Mouse (Mus musculus) lung, adult 2 months (tissue): ENCODE results near the gene Tsr1. TPM values are rescaled to one million over a fixed set of nuclear protein-coding genes. Genes with fewer than 3 reads are reported as not detected.
A peak's percentile ranks its signal among the peaks of the same experiment; 100 is the strongest.

ENCODE experiments used
- DNase-seq: peaks from one replicate; pipeline ENCODE4 v3.0.0; 2022
- H3K4me1 ChIP-seq: fragments of 200-500 bp; 2 replicates; pipeline ENCODE4 v1.6.1; 2011; ENCODE audit warnings: low read length; ENCODE audit not compliant: control insufficient read depth, insufficient read depth
- H3K4me3 ChIP-seq: fragments of 200-500 bp; replicated peaks from 2 replicates; pipeline ENCODE3; 2011; ENCODE audit warnings: low read depth, mild to moderate bottlenecking, control low read depth, low read length; ENCODE audit errors: extremely low read depth
- CTCF ChIP-seq: fragments of 200-500 bp; IDR thresholded peaks from 2 replicates; pipeline ENCODE4 v1.5.1; 2011; ENCODE audit warnings: mild to moderate bottlenecking, low read length, control low read depth; ENCODE audit not compliant: insufficient read depth
- POLR2A ChIP-seq: fragments of 200-500 bp; IDR thresholded peaks from 2 replicates; pipeline ENCODE4 v1.6.1; 2011; ENCODE audit warnings: low read depth, mild to moderate bottlenecking, control low read depth, low read length, borderline replicate concordance; ENCODE audit errors: extremely low read depth
- WGBS: fragments of 180-500 bp; shearing (Covaris S2); methylation state at CpG from one replicate; pipeline ENCODE4 v1.1.7; 2018; 5-methylcytosine and 5-hydroxymethylcytosine counted together
- polyA plus RNA-seq: library from polyadenylated mRNA; depleted of rRNA; stranded (reverse); fragments of >200 nt; gene quantifications from 2 replicates; pipeline ENCODE4 v1.2.3, GENCODE M21; 2012; rRNA removed

Gene Tsr1
- polyA plus RNA-seq: 7.1 and 7.5 TPM in 2 replicates

DNA sequence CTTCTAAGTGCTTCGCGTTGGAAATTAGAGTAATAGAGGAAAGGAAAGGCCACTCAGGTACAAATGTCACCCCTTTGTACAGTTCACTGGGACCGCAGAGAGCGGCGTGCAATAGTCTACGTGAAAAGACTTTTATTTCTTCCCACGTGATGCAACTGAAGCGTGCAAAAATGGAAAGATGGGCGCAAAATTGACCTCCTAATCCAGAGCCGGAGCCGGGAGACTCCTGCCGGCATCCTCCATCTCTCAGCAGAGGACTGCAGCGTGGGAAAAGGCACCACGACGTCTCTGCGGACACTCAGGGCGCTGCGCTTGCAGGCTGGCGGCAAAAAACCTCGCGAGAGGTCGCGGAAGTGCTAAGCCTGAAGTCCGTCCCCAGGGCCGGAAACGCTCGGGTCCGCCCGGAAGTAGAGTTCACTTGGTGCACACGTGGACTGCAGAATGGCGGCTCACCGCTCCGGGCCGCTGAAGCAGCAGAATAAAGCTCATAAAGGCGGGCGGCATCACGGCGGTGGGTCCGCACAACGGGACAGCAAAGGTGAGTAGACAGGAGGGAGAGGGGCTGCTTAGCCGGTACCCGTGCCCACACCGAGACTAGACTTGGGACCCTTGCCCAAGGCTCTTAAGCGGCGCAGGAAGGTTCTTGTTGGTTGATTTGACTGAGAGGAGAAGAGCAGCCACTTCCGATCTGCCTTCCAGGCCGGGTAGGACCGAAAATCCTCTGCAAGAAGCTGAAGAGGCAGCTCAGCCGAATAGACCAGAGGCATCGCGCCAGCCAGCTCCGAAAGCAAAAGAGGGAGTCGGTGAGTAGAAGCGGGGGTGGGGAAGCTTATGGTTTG is at the start of gene Tsr1:
Tsr1 (plus strand) TSS at position 394 of the 839 bp plus-strand sequence.
- peak; percentile 86 for DNase-seq
- under 1% methylated on average over 54 of the region's 54 CpGs for WGBS

GRCm38 (mm10) chr11:74850998-74851661 is 46.7 kb upstream of the Tsr1 start:
- Histone ChIP-seq H3K4me3 (no peak overlapping the region), H3K4me1 (no peaks in the 10 kb centered on the region)
- 84% methylated on average over 14 of the region's 14 CpGs for WGBS
- DNase-seq: no peak
- TF ChIP-seq POLR2A: no peak
- TF ChIP-seq CTCF: no peak

More for the DNA sequence above, at the start of gene Tsr1:
- no peak for TF ChIP-seq CTCF
- peak; percentile 74; the same call in 1 of the 2 replicates for TF ChIP-seq POLR2A
- Histone ChIP-seq H3K4me3 (peak within 1 kb of the TSS; percentile 87), H3K4me1 (peaks cover 5% of the 10 kb centered on the region; the same call in 1 of the 2 replicates)

- no peak for DNase-seq
- H3K4me1 ChIP-seq: no peaks in the 10 kb centered on the region
- 87% methylated on average over 9 of the region's 9 CpGs for WGBS
- no peak for TF ChIP-seq POLR2A
- no peak for TF ChIP-seq CTCF
- H3K4me3 ChIP-seq: no peak overlapping the region
These were observed 40.1 kb upstream of the Tsr1 start for GRCm38 (mm10) chr11:74857756-74858155.

DNA sequence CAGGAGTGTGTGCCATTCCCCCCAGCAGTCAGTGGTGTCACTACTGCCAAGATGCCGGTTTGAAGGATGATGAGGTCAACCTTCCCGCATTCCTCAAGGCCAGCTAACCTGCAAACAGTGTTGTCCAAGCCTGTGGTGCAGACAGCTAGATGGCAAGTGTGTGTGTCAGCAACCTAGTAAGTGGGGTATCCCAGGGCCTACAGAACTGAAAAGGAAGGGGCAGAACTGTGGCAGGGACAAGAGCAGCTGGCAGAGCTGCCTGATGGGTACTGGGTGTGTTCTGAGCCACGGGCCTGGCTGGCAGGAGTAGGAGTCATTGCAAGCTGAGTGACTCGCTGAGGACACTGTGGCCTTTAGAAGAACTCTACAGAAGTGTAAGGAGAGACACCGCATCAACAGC is 35.7 kb upstream of the Tsr1 start:
- TF ChIP-seq POLR2A: no peak
- no peak for TF ChIP-seq CTCF
- 72% methylated on average over 5 of the region's 5 CpGs for WGBS

GRCm38 (mm10) chr11:74863471-74863870 is 34.4 kb upstream of the Tsr1 start:
- H3K4me3 ChIP-seq: no peak overlapping the region

More for the DNA sequence above, 35.7 kb upstream of the Tsr1 start:
- no peak overlapping the region for H3K4me3 ChIP-seq
- H3K4me1 ChIP-seq: peaks cover 7% of the 10 kb centered on the region; the same call in 1 of the 2 replicates
- no peak for DNase-seq

DNA sequence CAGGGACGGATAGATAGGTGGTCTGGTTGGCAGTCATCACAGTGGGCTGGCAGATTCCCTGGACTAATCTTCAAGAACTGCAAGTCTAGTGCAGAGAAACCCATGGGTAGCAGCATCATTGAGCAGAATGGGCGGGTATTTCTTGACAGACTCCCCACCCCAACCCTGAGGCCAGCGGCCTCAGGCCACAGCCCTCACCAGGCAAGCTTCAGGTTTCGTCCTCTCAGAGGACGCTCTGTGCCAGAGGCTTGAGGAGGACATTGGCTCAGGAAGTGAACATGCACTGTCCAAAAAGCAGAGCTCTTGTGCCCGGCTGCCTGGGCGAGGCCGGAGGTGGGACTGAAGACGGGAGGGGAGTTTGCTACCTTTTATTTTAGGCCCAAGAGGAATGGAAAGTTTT is 33.5 kb upstream of the Tsr1 start:
- TF ChIP-seq POLR2A (no peak), CTCF (no peak)
- H3K4me3 ChIP-seq: no peak overlapping the region
- WGBS: 79% methylated on average over 9 of the region's 9 CpGs
- peaks cover 10% of the 10 kb centered on the region; the same call in 1 of the 2 replicates for H3K4me1 ChIP-seq
- DNase-seq: no peak

More at GRCm38 (mm10) chr11:74863471-74863870, 34.4 kb upstream of the Tsr1 start:
- peaks cover 10% of the 10 kb centered on the region; the same call in 1 of the 2 replicates for H3K4me1 ChIP-seq
- peak; percentile 48 for DNase-seq
- 42% methylated on average over 11 of the region's 11 CpGs for WGBS
- no peak for TF ChIP-seq POLR2A
- TF ChIP-seq CTCF: peak; percentile 47; the same call in 1 of the 2 replicates

GRCm38 (mm10) chr11:74865252-74865651 is 32.6 kb upstream of the Tsr1 start:
- TF ChIP-seq POLR2A: no peak
- 87% methylated on average over 9 of the region's 9 CpGs for WGBS
- no peak for DNase-seq
- Histone ChIP-seq H3K4me1 (peaks cover 14% of the 10 kb centered on the region; the same call in 1 of the 2 replicates), H3K4me3 (no peak overlapping the region)

DNA sequence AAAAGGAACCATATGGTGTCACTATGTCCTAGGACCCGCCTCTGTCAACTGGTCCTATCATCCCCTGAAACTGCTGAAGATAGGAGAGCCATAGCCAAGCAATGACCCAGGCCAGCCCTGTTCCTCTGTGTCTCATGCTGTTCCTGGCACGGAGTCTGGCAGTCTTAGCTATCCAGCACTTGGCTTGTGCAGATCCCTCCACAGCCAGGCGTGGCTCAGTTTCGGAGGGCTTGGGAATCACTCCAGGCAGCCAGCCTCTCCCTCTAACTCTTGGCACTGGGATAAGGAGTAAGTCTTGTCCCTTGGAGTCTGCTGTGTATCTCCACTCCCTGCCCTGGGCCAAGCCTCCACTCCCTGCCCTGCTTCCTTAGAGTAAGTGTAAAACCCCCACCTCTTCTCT is 31.2 kb upstream of the Tsr1 start:
- TF ChIP-seq CTCF (no peak), POLR2A (no peak)
- H3K4me1 ChIP-seq: peaks cover 18% of the 10 kb centered on the region
- 57% methylated on average over 4 of the region's 4 CpGs for WGBS
- H3K4me3 ChIP-seq: no peak overlapping the region
- no peak for DNase-seq

DNA sequence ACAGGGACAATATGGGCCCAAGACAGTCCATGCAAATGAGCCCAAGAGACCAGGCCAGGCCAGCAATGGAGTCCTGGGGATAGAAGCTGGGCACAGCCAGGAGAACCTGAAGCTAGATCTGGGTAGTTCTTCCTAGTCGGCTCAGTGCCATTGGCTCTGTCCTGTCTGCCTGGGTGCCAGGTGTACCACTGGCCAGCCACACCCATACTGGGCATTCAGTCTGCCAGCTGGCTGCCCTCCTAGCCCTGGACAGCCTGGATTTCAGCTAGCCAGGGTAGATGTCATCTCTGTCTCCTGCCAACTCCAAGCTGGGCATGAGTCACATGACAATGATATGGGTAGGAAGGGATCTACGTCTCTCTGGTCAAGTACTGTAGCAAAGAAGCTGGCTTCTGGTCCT is 30.7 kb upstream of the Tsr1 start:
- H3K4me1 ChIP-seq: peaks cover 18% of the 10 kb centered on the region
- DNase-seq: no peak

More for the DNA sequence above, 30.7 kb upstream of the Tsr1 start:
- TF ChIP-seq CTCF: no peak
- TF ChIP-seq POLR2A: no peak
- no peak overlapping the region for H3K4me3 ChIP-seq
- 48% methylated on average over 2 of the region's 2 CpGs for WGBS
